Mouse (Mus musculus): ENCODE data around the gene Mrpl11. TPM values are rescaled to one million over a fixed set of nuclear protein-coding genes. Genes with fewer than 3 reads are reported as not detected.
A peak's percentile ranks its signal among the peaks of the same experiment; 100 is the strongest.
"Not testable (repeated sequence)": the region's sequence is repeated elsewhere in the genome, so short reads cannot be mapped to it uniquely, and the experiment has no call there.

Mrpl11 gene
- polyA plus RNA-seq, 3 experiments from 2014 or later: 76.1 to 89.6 (median 87.7) TPM

- no peak for ATAC-seq
Measured at GRCm38 (mm10) chr19:4994043-4994442, 32.1 kb downstream of the Mrpl11 start.

- ATAC-seq: no peak
Measured at GRCm38 (mm10) chr19:4999445-5000140, 37.6 kb downstream of the Mrpl11 start.

- peak; percentile 99 for ATAC-seq
Measured at GRCm38 (mm10) chr19:5001666-5002406, 39.9 kb downstream of the Mrpl11 start.

GRCm38 (mm10) chr19:5003644-5004043 lies 41.7 kb downstream of the Mrpl11 start:
- ATAC-seq: not testable (repeated sequence)

- ATAC-seq: no peak
Measured at GRCm38 (mm10) chr19:5004925-5005324, 43.0 kb downstream of the Mrpl11 start.

- ATAC-seq: no peak
Measured at GRCm38 (mm10) chr19:5013138-5013537, 51.2 kb downstream of the Mrpl11 start.

GRCm38 (mm10) chr19:5014961-5015398 lies 53.0 kb downstream of the Mrpl11 start:
- ATAC-seq: peak; percentile 58

- no peak for ATAC-seq
Measured at GRCm38 (mm10) chr19:5016221-5016742, 54.3 kb downstream of the Mrpl11 start.

Other genes starting within 250 kb of the Mrpl11 start
- gene Rbm4b, start 205.7 kb upstream of the Mrpl11 start, polyA plus RNA-seq (2017; shearing (Covaris generic)): 100 to 1,000 TPM in 1 of 3 experiments, 10 to 100 TPM in 2; 59.9 to 134 (median 96.8) TPM
- gene Rbm4, start 168.2 kb upstream of the Mrpl11 start, polyA plus RNA-seq (2017; shearing (Covaris generic)): 10 to 100 TPM; 30.3 to 45.0 (median 35.3) TPM
- gene Gm21992, start 150.5 kb upstream of the Mrpl11 start, polyA plus RNA-seq (2017; shearing (Covaris generic)): 10 to 100 TPM; 32.0 to 43.4 (median 35.6) TPM
- 10 to 100 TPM; 18.8 to 43.7 (median 19.1) TPM for gene Rbm14, start 150.5 kb upstream of the Mrpl11 start, polyA plus RNA-seq (2017; shearing (Covaris generic))
- 10 to 100 TPM; 47.2 to 94.6 (median 80.5) TPM for gene Ccs, start 122.8 kb upstream of the Mrpl11 start, polyA plus RNA-seq (2017; shearing (Covaris generic))
- gene Ccdc87, start 122.8 kb upstream of the Mrpl11 start, polyA plus RNA-seq (2017; shearing (Covaris generic)): not detected
- gene Ctsf, start 107.0 kb upstream of the Mrpl11 start, polyA plus RNA-seq (2017; shearing (Covaris generic)): 1 to 10 TPM in 2 of 3 experiments, not detected in 1; 2.2 to 5.0 TPM
- under 1 TPM in 1 of 3 experiments, not detected in 2; 0.36 TPM for gene Actn3, start 84.2 kb upstream of the Mrpl11 start, polyA plus RNA-seq (2017; shearing (Covaris generic))
- 1 to 10 TPM; 5.1 to 6.7 (median 6.7) TPM for gene Zdhhc24, start 83.5 kb upstream of the Mrpl11 start, polyA plus RNA-seq (2017; shearing (Covaris generic))
- 1 to 10 TPM in 1 of 3 experiments, under 1 TPM in 1, not detected in 1; 0.41 to 1.0 TPM for gene Bbs1, start 55.5 kb upstream of the Mrpl11 start, polyA plus RNA-seq (2017; shearing (Covaris generic))
- gene Dpp3, start 33.9 kb upstream of the Mrpl11 start, polyA plus RNA-seq (2017; shearing (Covaris generic)): 10 to 100 TPM; 45.9 to 56.8 (median 47.7) TPM
- under 1 TPM in 1 of 3 experiments, not detected in 2; 0.39 TPM for gene Peli3, start 19.0 kb upstream of the Mrpl11 start, polyA plus RNA-seq (2017; shearing (Covaris generic))
- gene Npas4, start 28.2 kb downstream of the Mrpl11 start, polyA plus RNA-seq (2017; shearing (Covaris generic)): 1 to 10 TPM in 2 of 3 experiments, under 1 TPM in 1; 0.60 to 1.9 (median 1.4) TPM
- gene Slc29a2, start 61.7 kb downstream of the Mrpl11 start, polyA plus RNA-seq (2017; shearing (Covaris generic)): 1 to 10 TPM in 2 of 3 experiments, under 1 TPM in 1; 0.20 to 2.4 (median 1.7) TPM
- 10 to 100 TPM; 10.3 to 12.5 (median 10.4) TPM for gene B4gat1, start 76.7 kb downstream of the Mrpl11 start, polyA plus RNA-seq (2017; shearing (Covaris generic))
- under 1 TPM; 0.41 to 0.81 (median 0.44) TPM for gene AC124502.3, start 76.7 kb downstream of the Mrpl11 start, polyA plus RNA-seq (2017; shearing (Covaris generic))
- 100 to 1,000 TPM in 2 of 3 experiments, 10 to 100 TPM in 1; 98.2 to 118 (median 109) TPM for gene Brms1, start 79.2 kb downstream of the Mrpl11 start, polyA plus RNA-seq (2017; shearing (Covaris generic))
- gene Rin1, start 88.3 kb downstream of the Mrpl11 start, polyA plus RNA-seq (2017; shearing (Covaris generic)): under 1 TPM in 1 of 3 experiments, not detected in 2; 0.19 TPM
- not detected for gene Cd248, start 105.9 kb downstream of the Mrpl11 start, polyA plus RNA-seq (2017; shearing (Covaris generic))
- not detected for gene Tmem151a, start 123.4 kb downstream of the Mrpl11 start, polyA plus RNA-seq (2017; shearing (Covaris generic))
- gene Yif1a, start 126.4 kb downstream of the Mrpl11 start, polyA plus RNA-seq (2017; shearing (Covaris generic)): 10 to 100 TPM; 45.7 to 65.4 (median 46.2) TPM
- gene Cnih2, start 136.4 kb downstream of the Mrpl11 start, polyA plus RNA-seq (2017; shearing (Covaris generic)): under 1 TPM in 2 of 3 experiments, not detected in 1; 0.50 to 0.59 TPM
- 100 to 1,000 TPM in 2 of 3 experiments, 10 to 100 TPM in 1; 83.1 to 152 (median 102) TPM for gene Rab1b, start 144.9 kb downstream of the Mrpl11 start, polyA plus RNA-seq (2017; shearing (Covaris generic))
- 1 to 10 TPM; 4.4 to 5.0 (median 4.7) TPM for gene Klc2, start 156.4 kb downstream of the Mrpl11 start, polyA plus RNA-seq (2017; shearing (Covaris generic))

Measured in inflammation-experienced regulatory T-cells, adult 6 months (primary cell).